Mouse (Mus musculus) lung, adult 18-20 months (tissue): ENCODE measurements at regions not wholly inside any gene's neighbourhood (a gene's known extent, or its start where the extent isn't known, plus 50 kb on each side); places are given as distances from the start of the nearest gene placed in this dataset.

Experiments
- DNase-seq, 2 experiments: peaks; one replicate each; pipeline ENCODE4 v3.0.0; 2022; ENCODE audit warnings: mixed read lengths in 2 of 2

DNA sequence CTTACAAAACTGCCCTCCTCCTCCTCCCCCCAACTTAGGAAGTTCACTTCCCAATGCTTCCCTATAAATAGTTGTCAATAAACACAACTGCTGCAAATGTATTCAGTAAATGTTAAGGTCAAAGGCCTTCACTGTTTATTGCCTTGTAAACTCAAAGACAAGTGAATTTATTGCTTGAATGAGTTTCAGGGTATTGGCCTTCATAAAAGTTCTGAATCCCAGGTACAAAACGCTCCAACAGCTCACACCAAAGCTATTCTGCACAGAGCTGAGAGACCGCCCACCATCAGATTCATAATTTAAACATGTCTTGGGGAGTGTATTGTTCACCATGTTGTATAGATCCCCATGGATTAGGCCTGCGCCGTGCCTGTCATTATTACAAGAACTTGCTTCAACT, 53.9 kb upstream of the Cdkn3 start:
- DNase-seq = no peak

- DNase-seq = peak; percentile 81 to 87
These were observed 56.0 kb upstream of the Cdkn3 start for GRCm38 (mm10) chr14:46704316-46704751.

- peak; percentile 42 to 66 for DNase-seq
These were observed 57.5 kb upstream of the Cdkn3 start for GRCm38 (mm10) chr14:46702669-46703435.

DNA sequence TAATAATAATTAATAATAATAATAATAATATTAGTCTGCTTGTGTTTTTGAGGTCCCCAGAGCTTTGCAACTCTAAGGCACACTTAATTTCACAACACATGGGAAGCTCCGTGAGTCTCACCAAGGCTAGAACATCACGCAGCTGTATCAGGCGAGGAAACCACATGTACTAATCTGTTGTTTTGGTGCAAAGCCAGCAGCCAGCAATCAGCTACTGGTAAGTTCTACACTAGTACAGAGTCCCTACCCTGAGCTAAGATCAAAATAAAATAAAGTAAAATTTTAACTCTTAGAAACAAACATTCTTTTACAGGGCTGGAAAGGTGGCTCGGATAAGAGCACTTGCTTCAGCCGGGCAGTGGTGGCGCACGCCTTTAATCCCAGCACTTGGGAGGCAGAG, 67.8 kb upstream of the Cdkn3 start:
- no peak for DNase-seq

GRCm38 (mm10) chr14:46692067-46692466, 68.3 kb upstream of the Cdkn3 start:
- no peak for DNase-seq

DNA sequence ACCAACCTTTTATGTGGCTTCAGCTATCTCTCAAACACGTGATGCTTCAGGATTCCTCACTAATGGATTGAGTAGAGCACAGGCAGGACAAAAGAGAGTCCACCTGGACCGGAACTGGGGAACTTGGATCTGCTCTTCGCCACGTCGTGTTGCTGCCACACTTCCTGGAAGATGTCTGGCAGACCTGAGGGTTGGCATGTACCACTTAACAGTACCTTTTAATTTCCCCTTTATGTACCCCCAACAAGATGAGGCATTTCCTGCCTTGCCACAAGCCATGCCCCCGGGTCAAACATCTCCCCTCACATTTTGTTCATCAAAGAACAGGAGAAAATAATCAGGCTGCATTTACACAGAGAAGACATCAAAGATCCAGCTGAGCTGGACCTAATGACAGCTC, 77.6 kb upstream of the Cdkn3 start:
- no peak for DNase-seq

- no peak for DNase-seq
These were observed 81.4 kb upstream of the Cdkn3 start for GRCm38 (mm10) chr14:46678935-46679334.

GRCm38 (mm10) chr14:46671482-46672225, 88.7 kb upstream of the Cdkn3 start:
- DNase-seq = no peak

- no peak for DNase-seq
These were observed 89.3 kb upstream of the Cdkn3 start for GRCm38 (mm10) chr14:46671062-46671461.

- no peak for DNase-seq
These were observed 89.9 kb upstream of the Cdkn3 start for GRCm38 (mm10) chr14:46670221-46671046.

GRCm38 (mm10) chr14:46668275-46668674, 92.1 kb upstream of the Cdkn3 start:
- DNase-seq = no peak

GRCm38 (mm10) chr14:46664305-46664704, 96.0 kb upstream of the Cdkn3 start:
- DNase-seq = peak in 1 of 2 experiments; percentile 4

DNA sequence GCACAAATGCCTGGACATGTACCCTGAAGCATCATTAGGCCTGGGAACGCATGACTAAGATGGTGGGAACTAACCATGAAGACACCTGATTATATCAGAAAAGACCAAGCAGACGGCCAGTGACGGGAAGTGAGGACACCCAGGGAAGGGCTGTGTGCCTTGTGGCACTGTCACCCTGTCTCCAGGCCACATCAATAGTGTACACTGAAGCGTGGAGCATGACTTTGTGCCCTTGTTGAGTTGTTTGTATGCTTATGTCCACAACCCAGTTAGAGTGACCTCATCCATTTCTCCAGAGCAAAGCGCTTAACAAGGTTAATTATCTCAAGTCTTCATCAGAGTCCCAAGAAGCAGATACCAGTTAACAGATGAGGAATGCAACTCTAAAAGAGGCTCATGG, 96.8 kb upstream of the Cdkn3 start:
- DNase-seq = no peak

DNA sequence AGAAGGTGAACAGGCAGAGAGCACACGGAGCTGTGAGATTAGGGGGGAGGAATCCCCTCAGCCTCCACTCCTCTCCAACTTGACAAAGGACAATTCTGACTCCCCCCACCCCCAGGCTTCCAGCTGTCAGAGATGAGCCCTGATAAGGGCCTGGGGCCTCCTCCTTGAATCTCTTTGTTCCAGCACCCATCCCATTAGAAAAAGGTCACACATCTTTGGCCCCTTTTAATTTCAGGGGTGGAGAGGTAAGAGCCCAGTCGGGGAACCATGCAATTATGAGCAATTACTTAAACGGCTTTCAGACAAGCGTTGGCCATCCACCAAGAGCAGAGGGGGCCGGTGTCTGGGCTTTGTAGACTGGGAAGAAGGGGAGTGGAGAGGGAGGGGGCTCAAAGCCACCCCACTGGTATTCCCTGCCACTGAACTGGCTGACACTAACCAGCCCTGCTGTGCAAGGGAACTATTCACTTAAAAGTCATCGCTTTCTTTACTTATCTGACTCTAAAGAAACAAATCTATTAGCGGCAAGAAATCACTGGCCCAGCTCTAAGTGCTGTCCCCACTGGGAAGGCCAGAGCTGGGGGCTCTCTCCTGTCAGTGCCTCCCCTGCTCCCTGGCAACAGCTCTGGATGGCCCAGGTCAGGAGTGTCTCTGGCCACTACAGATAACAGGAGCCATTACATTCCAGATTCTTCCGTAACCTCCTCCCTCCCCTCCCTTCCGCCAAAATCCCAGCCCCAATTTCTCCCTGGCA, 98.4 kb upstream of the Cdkn3 start:
- DNase-seq = no peak

DNA sequence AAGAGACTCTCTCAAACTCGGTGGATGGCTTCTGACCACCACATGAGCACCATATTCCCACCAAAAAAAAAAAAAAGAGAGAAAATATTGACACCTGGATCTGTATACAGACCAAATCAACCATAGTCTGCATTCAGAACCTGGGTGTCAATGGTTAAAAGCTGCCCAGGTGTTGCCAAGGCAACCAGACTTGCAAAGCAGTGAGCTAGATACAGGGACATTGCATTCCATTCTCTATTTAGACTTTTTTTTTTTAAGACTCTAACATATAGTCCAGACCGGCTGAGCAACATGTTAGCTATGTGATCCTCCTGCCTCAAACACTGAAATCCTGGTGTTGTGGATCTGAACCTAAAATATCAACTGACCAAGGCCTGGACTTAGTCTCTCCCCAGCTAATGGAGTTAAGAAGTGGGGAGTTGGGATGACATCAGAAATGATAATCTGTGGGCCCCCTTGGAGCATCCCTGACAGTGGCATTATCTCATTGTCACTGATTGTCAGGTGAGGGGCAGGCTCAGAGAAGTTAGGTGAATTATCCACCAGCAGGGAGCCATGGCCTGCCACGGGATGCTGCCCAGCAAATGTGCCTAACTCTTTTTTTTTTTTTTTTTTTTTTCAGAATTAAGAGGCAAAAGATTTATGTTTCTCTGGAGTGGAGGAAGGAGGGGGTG, 99.1 kb upstream of the Cdkn3 start:
- no peak for DNase-seq

DNA sequence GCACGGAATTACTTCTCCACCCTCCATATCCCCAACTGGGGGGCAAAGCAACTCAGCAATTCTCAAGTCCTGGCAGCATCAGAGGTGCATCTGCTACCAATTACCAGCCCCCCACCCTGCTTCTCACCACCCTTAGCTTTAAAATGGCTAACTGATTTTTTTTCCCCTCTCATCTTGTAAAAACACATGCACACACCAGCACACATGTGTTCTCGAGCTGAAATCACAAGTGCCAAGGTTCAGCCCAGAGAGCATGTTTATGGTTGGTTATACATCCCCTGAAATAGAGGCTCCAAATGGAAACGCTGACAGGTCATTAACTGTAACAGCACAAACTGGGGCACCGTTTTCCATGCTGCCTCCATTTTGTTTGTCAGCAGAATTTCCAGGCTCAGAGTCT, 101.0 kb upstream of the Cdkn3 start:
- no peak for DNase-seq

DNA sequence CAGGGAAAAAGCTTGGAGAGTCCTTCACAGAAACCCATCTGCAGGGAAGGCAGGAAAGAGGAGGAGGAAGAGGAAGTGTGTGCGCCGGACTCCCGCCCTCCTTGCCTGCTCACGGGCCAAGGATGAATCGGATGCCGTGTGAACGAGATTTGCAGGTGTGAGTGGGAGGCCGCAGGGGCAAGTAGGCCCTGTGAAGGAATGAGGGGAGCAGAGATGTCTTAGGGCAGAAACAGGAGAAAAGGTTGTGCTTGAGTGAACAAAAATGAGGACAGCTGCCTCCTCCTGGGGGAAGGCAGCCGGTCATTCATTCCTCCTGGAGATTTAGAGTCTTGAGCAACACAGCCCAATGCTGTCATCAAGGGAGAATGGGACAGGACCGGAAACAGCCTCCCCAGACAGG, 104.1 kb upstream of the Cdkn3 start:
- no peak for DNase-seq

DNA sequence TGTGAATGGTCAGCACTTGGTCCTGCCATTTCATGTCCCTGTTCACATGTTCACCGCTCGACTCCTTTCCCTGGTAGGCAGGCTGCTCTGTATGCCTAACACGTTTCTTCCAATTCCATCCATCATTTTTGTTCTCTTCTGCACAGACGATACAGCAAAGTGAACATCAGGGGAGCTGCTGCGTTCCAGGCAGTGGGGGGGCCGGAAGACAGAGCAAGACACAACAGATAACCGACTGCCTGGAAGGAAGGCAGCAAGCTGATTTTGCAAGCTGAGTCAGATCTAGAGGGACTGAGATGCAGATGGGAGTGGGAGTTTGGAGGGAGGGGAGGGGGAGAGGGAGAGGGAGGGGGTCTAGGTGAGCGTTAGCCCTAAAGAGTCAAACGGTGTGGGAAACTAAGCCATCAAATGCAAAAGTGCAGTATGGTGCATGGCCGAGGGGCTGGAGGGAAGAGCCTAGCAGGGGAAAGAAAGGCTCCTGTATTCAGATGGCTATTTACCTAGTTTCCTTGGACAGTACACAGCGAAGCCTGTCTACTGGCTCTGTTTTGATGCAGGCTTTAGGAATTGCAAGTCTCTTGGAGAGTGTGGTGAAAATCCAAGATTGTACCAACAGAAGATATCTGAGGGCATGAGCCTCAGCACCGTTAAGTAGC, 112.9 kb upstream of the Cdkn3 start:
- DNase-seq = no peak

- DNase-seq = no peak
These were observed 113.5 kb upstream of the Cdkn3 start for GRCm38 (mm10) chr14:46646673-46647318.

DNA sequence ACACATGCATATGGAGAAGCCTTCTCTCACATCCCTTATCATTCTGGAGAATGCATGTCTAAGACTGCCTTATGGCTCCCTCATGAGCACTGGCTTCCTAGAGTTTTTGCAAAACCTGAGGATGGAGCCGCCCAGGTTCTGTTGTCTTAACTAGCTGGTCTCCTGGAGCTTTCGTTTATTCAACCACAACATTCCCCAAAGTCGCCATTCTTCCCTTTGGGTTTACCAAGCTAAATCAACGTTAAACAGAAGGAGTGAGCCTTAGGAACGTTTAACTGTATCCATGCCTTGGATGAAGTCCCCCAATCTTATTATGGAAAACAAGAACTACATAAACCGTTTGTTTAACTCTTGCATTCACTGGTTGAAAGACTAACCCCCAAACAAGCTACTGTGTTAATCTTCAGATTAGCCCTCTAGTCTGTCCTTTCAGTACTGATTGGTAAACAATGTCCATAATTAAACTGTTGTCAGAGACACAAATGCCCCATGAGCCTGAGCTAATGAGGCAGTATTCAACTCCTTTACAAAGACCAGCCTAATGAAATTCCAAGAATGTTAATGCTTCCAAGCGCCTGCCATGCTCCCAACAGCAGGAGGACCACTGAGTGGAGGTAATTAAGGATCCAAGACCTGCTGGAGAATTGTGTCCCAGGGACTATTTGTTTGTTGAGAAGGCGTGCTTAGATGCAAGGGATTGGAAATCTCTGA, 121.1 kb upstream of the Cdkn3 start:
- no peak for DNase-seq
